Mouse (Mus musculus) CH12.LX (cell line): ENCODE measurements at regions not wholly inside any gene's neighbourhood (a gene's known extent, or its start where the extent isn't known, plus 50 kb on each side); places are given as distances from the start of the nearest gene placed in this dataset.

ENCODE experiments used
- DNase-seq: peaks from one replicate; pipeline ENCODE4 v3.0.0-alpha.2; 2013; ENCODE audit errors: extremely low read depth
- H3K27ac ChIP-seq: 2 replicates; pipeline ENCODE4 v1.5.1; 2012; ENCODE audit warnings: low read depth, mild to moderate bottlenecking, control low read depth, moderate library complexity; ENCODE audit not compliant: insufficient read depth
- H3K27me3 ChIP-seq: replicated peaks from 2 replicates; pipeline ENCODE3; 2012; ENCODE audit warnings: inconsistent platforms
- H3K36me3 ChIP-seq, 2 experiments: replicated peaks in 1 of 2; 2 replicates each; pipeline versions ENCODE3 to v1.6.1; 2012; ENCODE audit warnings: inconsistent platforms in 1 of 2, low read length in 1 of 2, mild to moderate bottlenecking in 1 of 2, mixed read lengths in 1 of 2, moderate library complexity in 1 of 2; ENCODE audit not compliant: control insufficient read depth in 1 of 2, insufficient read depth in 1 of 2
- H3K4me1 ChIP-seq, 2 experiments: 2 replicates each; pipeline ENCODE4 v1.6.1; 2012; ENCODE audit warnings: inconsistent platforms in 1 of 2, moderate library complexity in 1 of 2; ENCODE audit not compliant: insufficient read depth in 2 of 2, control insufficient read depth in 1 of 2
- H3K4me2 ChIP-seq: 2 replicates; pipeline ENCODE4 v1.6.1; 2012; ENCODE audit warnings: low read depth, mild to moderate bottlenecking, control low read depth; ENCODE audit not compliant: poor library complexity, insufficient read depth, severe bottlenecking
- H3K4me3 ChIP-seq, 3 experiments: fragments of 150-350 bp in 1 of 3; sonication (generic) in 1 of 3; replicated peaks in 1 of 3; 2 replicates each; pipeline versions ENCODE3 to v1.5.1; 2011 to 2012; ENCODE audit warnings: low read depth in 2 of 3, low read length in 2 of 3, mild to moderate bottlenecking in 2 of 3, moderate library complexity in 2 of 3, control low read depth in 1 of 3, improper control_type of control experiment in 1 of 3, inconsistent platforms in 1 of 3, mixed read lengths in 1 of 3; ENCODE audit not compliant: poor library complexity in 1 of 3
- H3K79me2 ChIP-seq: replicated peaks from 2 replicates; pipeline ENCODE4 v1.6.1; 2012; ENCODE audit warnings: mild to moderate bottlenecking, moderate library complexity; ENCODE audit not compliant: control insufficient read depth, poor library complexity, insufficient read depth, severe bottlenecking; ENCODE audit errors: extremely low read depth
- H3K9ac ChIP-seq: 2 replicates; pipeline ENCODE4 v1.6.1; 2012; ENCODE audit warnings: low read depth, mild to moderate bottlenecking, control low read depth, moderate library complexity; ENCODE audit not compliant: insufficient read depth
- H3K9me3 ChIP-seq: replicated peaks from 2 replicates; pipeline ENCODE3; 2012; ENCODE audit warnings: low read length, inconsistent platforms, mixed read lengths
- BHLHE40 ChIP-seq: IDR thresholded peaks from 2 replicates; pipeline ENCODE4 v1.6.1; 2011; ENCODE audit warnings: mild to moderate bottlenecking, low read depth, low read length, improper control_type of control experiment
- CHD1 ChIP-seq: IDR thresholded peaks from 2 replicates; pipeline ENCODE4 v1.6.1; 2012; ENCODE audit warnings: low read depth, low read length, improper control_type of control experiment, inconsistent platforms
- CHD2 ChIP-seq: IDR thresholded peaks from 2 replicates; pipeline ENCODE4 v1.6.1; 2011; ENCODE audit warnings: low read length, improper control_type of control experiment
- CTCF ChIP-seq, 2 experiments: IDR thresholded peaks in 1 of 2; conservative IDR thresholded peaks in 1 of 2; 2 replicates each; pipeline ENCODE4 v1.5.1; 2011 to 2012; ENCODE audit warnings: low read depth in 2 of 2, low read length in 2 of 2, improper control_type of control experiment in 1 of 2, inconsistent platforms in 1 of 2, mild to moderate bottlenecking in 1 of 2, moderate library complexity in 1 of 2
- EP300 ChIP-seq: IDR thresholded peaks from 2 replicates; pipeline ENCODE4 v1.6.1; 2011; ENCODE audit warnings: low read length, improper control_type of control experiment
- ETS1 ChIP-seq: conservative IDR thresholded peaks from 2 replicates; pipeline ENCODE4 v1.6.1; 2012; ENCODE audit warnings: low read depth, mild to moderate bottlenecking, inconsistent platforms, low read length, improper control_type of control experiment, moderate library complexity
- GABPA ChIP-seq: IDR thresholded peaks from 2 replicates; pipeline ENCODE4 v1.6.1; 2012; ENCODE audit warnings: low read depth, low read length, improper control_type of control experiment, inconsistent platforms; ENCODE audit not compliant: insufficient replicate concordance
- IRF4 ChIP-seq: IDR thresholded peaks from 2 replicates; pipeline ENCODE4 v1.6.1; 2014; ENCODE audit warnings: low read depth, mild to moderate bottlenecking, inconsistent platforms, low read length, improper control_type of control experiment
- MAFK ChIP-seq: IDR thresholded peaks from 2 replicates; pipeline ENCODE4 v1.6.1; 2011; ENCODE audit warnings: low read length, improper control_type of control experiment; ENCODE audit not compliant: insufficient replicate concordance
- MAX ChIP-seq: IDR thresholded peaks from 2 replicates; pipeline ENCODE4 v1.6.1; 2011; ENCODE audit warnings: low read length, improper control_type of control experiment
- MYC ChIP-seq: IDR thresholded peaks from 2 replicates; pipeline ENCODE4 v1.6.1; 2011; ENCODE audit warnings: low read depth, mild to moderate bottlenecking, improper control_type of control experiment, low read length
- POLR2A ChIP-seq: IDR thresholded peaks from 2 replicates; pipeline ENCODE4 v1.6.1; 2011; ENCODE audit warnings: low read depth, mild to moderate bottlenecking, improper control_type of control experiment, low read length
- POLR2AphosphoS2 ChIP-seq: IDR thresholded peaks from 2 replicates; pipeline ENCODE4 v1.6.1; 2011; ENCODE audit warnings: low read depth, low read length, improper control_type of control experiment
- RAD21 ChIP-seq: IDR thresholded peaks from 2 replicates; pipeline ENCODE4 v1.6.1; 2011; ENCODE audit warnings: low read depth, mild to moderate bottlenecking, low read length, improper control_type of control experiment, moderate library complexity
- SIN3A ChIP-seq: IDR thresholded peaks from 2 replicates; pipeline ENCODE4 v1.6.1; 2012; ENCODE audit warnings: low read length, improper control_type of control experiment, inconsistent platforms
- SMC3 ChIP-seq: IDR thresholded peaks from 2 replicates; pipeline ENCODE4 v1.6.1; 2011; ENCODE audit warnings: low read depth, low read length, improper control_type of control experiment
- TCF12 ChIP-seq: IDR thresholded peaks from 2 replicates; pipeline ENCODE4 v1.6.1; 2014; ENCODE audit warnings: low read depth, mild to moderate bottlenecking, inconsistent platforms, low read length, improper control_type of control experiment
- dilution Hi-C: fragments of 300-500 bp; cut with MboI; formaldehyde crosslinking; loops from 2 replicates; pipeline ENCODE4 v1.14.3; 2020; ENCODE audit warnings: low sequenced_read_pairs; ENCODE audit not compliant: extremely low pct_unique_long_range_greater_than_20kb, extremely low pct_ligation_motif_present
- in situ Hi-C: fragments of 300-500 bp; cut with MboI; formaldehyde crosslinking; loops from 3 replicates; pipeline ENCODE4 v1.14.3; 2019; ENCODE audit warnings: low sequenced_read_pairs, low pct_ligation_motif_present, low pct_unique_long_range_greater_than_20kb, mixed read lengths

DNA sequence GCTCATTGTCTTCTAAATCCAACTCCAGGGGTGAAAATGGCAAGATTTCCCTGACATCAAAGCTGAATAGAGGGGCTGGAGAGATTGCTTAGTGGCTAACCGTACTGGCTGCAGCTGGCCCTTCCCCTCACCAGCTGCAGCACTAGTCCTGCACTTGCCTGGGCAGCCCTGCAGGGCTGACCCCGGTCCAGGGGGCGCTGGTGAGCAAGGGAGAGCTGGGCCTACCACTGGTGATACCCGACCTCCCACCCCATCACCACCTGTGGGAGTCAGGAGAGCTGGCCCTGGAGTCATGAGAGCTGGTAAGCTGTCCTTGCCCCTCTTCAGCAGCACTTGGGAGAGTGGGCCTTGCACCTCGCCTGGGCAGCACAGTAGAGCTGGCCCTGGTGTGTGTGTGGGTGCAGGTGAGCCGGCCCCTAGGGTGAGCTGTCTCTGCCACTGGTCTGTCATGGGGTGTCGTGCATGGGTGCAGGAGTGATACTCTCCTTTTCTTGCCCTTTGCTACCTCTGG is 1141.0 kb upstream of the Gulo start:
- H3K9ac ChIP-seq, result no peak overlapping the region
- H3K4me1 ChIP-seq, result peaks cover 3 to 9% of the 10 kb centered on the region in 2 experiments; a peak in 2 of 4 replicates
- no peaks in the 10 kb centered on the region for H3K36me3 ChIP-seq
- dilution Hi-C loops, result no loop called here
- H3K27me3 ChIP-seq, result no peaks in the 10 kb centered on the region
- in situ Hi-C loops, result no loop called here
- H3K9me3 ChIP-seq, result no peaks in the 10 kb centered on the region
- DNase-seq, result peak; percentile 21
- H3K4me2 ChIP-seq, result no peak overlapping the region
- H3K79me2 ChIP-seq, result no peaks in the 10 kb centered on the region
- no peak overlapping the region for H3K27ac ChIP-seq
- H3K4me3 ChIP-seq, result no peak overlapping the region
- TF ChIP-seq CHD2 (no peak), CTCF (conservative IDR thresholded peaks at IDR 0.05 in 1 of 2, IDR thresholded peaks at IDR 0.05 in 1 of 2; ENCODE audit: low read depth in 2 of 2, low read length in 2 of 2) (peak; percentile 7 to 65; a peak in 2 of 4 replicates)

DNA sequence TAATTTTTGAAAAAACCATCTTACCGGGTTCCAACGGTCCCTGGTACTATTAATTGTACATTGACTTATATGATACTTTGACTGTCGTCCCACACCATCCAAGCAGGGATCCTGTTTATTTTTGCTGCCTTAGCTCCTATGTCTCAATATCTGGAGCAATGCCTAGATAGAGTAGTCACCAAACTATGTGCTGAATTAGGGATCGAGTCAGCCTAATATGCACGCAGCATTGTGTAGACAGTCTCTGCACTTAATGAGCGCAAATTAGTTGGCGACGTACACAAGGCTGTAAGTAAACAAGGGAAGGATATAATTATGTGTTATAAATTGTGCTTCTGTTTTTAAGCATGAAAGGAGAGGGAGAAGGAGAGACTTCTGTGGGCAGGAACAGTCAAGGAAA is 1140.1 kb upstream of the Gulo start:
- no peak for TF ChIP-seq SMC3
- TF ChIP-seq BHLHE40, result no peak
- TF ChIP-seq GABPA, result no peak
- TF ChIP-seq RAD21, result no peak
- no peak for TF ChIP-seq POLR2A
- no peak for TF ChIP-seq ETS1
- TF ChIP-seq MAX, result no peak
- no peak for TF ChIP-seq CHD1
- no peak overlapping the region for H3K9ac ChIP-seq
- H3K4me3 ChIP-seq, result no peak overlapping the region
- H3K9me3 ChIP-seq, result no peaks in the 10 kb centered on the region
- no peaks in the 10 kb centered on the region for H3K36me3 ChIP-seq
- dilution Hi-C loops (no loop called here), in situ Hi-C loops (no loop called here)
- no peak overlapping the region for H3K27ac ChIP-seq
- no peak overlapping the region for H3K4me2 ChIP-seq
- peaks cover 3 to 9% of the 10 kb centered on the region in 2 experiments; a peak in 2 of 4 replicates for H3K4me1 ChIP-seq
- H3K79me2 ChIP-seq, result no peaks in the 10 kb centered on the region
- H3K27me3 ChIP-seq, result no peaks in the 10 kb centered on the region
- no peak for DNase-seq

DNA sequence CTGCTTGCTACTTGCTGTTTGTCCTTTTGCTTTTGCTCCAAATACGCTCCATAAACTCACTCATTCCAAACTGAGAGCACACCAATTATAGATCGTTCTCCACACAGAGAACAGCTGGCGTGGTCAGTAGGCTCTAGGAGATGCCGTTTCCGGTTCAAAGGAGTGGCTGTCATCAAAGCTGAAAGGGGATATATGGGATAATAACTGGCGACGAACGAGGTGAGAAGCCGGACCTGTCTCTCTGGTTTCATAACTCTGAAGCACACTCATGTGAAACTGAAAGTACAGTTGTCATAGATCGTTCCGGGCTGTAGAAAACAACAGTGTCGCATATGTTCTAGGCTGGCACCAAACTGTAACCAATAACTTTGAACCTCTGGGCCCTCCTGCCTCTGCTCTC is 1137.6 kb upstream of the Gulo start:
- H3K4me3 ChIP-seq, result peak overlapping the region; percentile 23 to 43 (median 43)
- no peak for TF ChIP-seq CTCF (conservative IDR thresholded peaks at IDR 0.05 in 1 of 2, IDR thresholded peaks at IDR 0.05 in 1 of 2; ENCODE audit: low read depth in 2 of 2, low read length in 2 of 2)
- TF ChIP-seq SMC3, result no peak
- TF ChIP-seq IRF4, result peak; percentile 85
- 0 out of 2 replicates have a peak, but pooled peaks have one; percentile 22 for TF ChIP-seq SIN3A
- TF ChIP-seq MAFK, result no peak
- no peak for TF ChIP-seq POLR2A
- TF ChIP-seq MYC, result 0 out of 2 replicates have a peak, but pooled peaks have one; percentile 23
- TF ChIP-seq EP300, result 0 out of 2 replicates have a peak, but pooled peaks have one; percentile 13
- no peak for TF ChIP-seq TCF12
- no peak for TF ChIP-seq POLR2AphosphoS2
- TF ChIP-seq, all 38 proteins: peak for 4
- Histone ChIP-seq H3K27me3 (no peaks in the 10 kb centered on the region), H3K79me2 (no peaks in the 10 kb centered on the region), H3K4me2 (peak overlapping the region; percentile 62), H3K4me1 (peaks cover 3 to 9% of the 10 kb centered on the region in 2 experiments; a peak in 2 of 4 replicates), H3K9ac (peak overlapping the region; percentile 35), H3K36me3 (no peaks in the 10 kb centered on the region), H3K9me3 (no peaks in the 10 kb centered on the region), H3K27ac (no peak overlapping the region)
- dilution Hi-C loops (no loop called here), in situ Hi-C loops (no loop called here)
- DNase-seq, result peak; percentile 49
